Mouse (Mus musculus): ENCODE results near the gene Nfx1. TPM values are rescaled to one million over a fixed set of nuclear protein-coding genes. Genes with fewer than 3 reads are reported as not detected.
A peak's percentile ranks its signal among the peaks of the same experiment; 100 is the strongest.

The Nfx1 gene
- polyA plus RNA-seq, 1 experiment from 2014 or later = 104 TPM

DNA sequence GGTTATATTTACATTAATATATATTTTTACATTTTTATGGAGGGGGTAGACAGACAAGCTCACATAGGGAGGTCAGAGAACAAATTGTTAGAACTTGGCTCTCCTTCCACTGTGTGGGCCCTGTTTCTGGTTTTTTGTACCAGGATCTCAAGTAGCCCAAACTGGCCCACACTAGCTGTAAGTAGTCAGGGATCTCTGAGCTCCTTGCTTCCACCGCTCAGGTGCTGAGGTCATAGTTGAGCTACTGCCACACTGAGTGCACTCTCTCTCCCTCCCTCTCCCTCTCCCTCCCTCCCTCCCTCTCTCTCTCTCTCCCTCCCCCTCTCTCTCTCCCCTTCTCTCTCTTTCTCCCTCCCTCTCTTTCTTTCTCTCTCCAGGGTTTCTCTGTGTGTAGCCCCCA, 85.5 kb downstream of the Nfx1 start:
- Histone ChIP-seq H3K36me3 (replicated peaks) (no peaks in the 10 kb centered on the region), H3K9me3 (no peaks in the 10 kb centered on the region), H3K27ac (no peak overlapping the region), H3K9ac (no peak overlapping the region), H3K4me2 (no peak overlapping the region), H3K4me1 (no peaks in the 10 kb centered on the region), H3K27me3 (no peaks in the 10 kb centered on the region), H3K4me3 (replicated peaks) (no peak overlapping the region)
- WGBS = 47% methylated on average over 1 of the region's 1 CpGs
- no peak for ATAC-seq (ENCODE audit: low FRiP score)

DNA sequence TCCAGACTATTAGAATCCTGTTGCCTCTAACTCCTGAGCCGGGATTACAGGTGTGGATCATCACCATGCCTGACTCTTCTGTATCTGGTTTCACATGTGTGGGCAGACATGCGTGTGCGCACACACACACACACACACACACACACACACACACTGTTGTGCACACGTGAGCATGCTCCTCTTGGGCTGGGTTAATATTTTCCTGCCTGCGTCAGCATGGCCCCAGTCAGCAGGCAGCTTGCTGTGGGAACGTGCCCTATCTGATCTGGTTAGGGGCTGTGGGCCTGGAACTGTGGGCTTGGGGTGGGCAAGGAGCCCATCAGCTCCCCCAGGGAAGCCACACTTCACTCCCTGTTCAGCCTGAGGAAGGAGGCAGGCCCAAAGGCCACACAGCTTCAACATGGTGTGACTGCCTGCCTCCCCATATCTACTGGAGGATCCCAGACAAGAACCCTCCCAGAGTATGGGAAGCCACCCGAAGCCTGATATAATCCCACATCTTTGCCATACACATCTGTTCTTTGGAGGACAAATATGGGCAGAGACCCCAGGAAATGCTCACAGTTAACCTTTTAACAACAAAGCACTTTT, 86.1 kb downstream of the Nfx1 start:
- H3K27ac ChIP-seq = no peak overlapping the region
- no peak overlapping the region for H3K4me2 ChIP-seq
- H3K9me3 ChIP-seq = no peaks in the 10 kb centered on the region
- H3K27me3 ChIP-seq = peaks cover under 1% of the 10 kb centered on the region; the same call in 1 of the 2 replicates
- H3K4me3 ChIP-seq (replicated peaks) = no peak overlapping the region
- no peak for ATAC-seq (ENCODE audit: low FRiP score)
- H3K9ac ChIP-seq = no peak overlapping the region
- H3K36me3 ChIP-seq (replicated peaks) = no peaks in the 10 kb centered on the region
- H3K4me1 ChIP-seq = no peaks in the 10 kb centered on the region
- 71% methylated on average over 7 of the region's 7 CpGs for WGBS

DNA sequence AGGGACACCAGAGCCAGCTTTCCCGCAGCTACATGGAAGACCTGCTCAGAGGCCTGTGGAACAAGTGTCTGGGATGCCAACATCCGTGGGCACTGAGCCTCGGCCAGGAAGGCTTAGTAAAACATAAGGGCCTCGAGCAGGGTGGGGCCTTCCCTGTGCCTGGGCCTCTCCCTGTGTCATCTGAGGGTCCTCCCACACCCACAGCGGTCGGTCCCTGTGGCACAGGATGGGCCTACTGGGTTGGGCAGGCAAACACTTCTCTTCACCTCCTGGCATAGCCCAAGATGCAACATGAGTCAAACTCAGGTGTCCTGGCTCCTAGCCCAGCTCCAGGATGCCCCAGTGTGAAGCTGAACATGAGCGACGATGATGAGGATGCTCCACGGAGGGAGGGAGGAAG, 86.7 kb downstream of the Nfx1 start:
- 76% methylated on average over 6 of the region's 9 CpGs for WGBS
- H3K4me3 ChIP-seq (replicated peaks) = no peak overlapping the region
- no peaks in the 10 kb centered on the region for H3K36me3 ChIP-seq (replicated peaks)
- no peak overlapping the region for H3K9ac ChIP-seq
- H3K9me3 ChIP-seq = no peaks in the 10 kb centered on the region
- H3K4me2 ChIP-seq = no peak overlapping the region
- no peak for ATAC-seq (ENCODE audit: low FRiP score)
- peaks cover 3% of the 10 kb centered on the region; the same call in 1 of the 2 replicates for H3K27me3 ChIP-seq
- H3K4me1 ChIP-seq = no peaks in the 10 kb centered on the region
- H3K27ac ChIP-seq = no peak overlapping the region

- no peak for ATAC-seq (ENCODE audit: low FRiP score)
- no peak overlapping the region for H3K27ac ChIP-seq
- 68% methylated on average over 3 of the region's 3 CpGs for WGBS
These were observed 92.6 kb downstream of the Nfx1 start for GRCm38 (mm10) chr4:41063351-41063750.

GRCm38 (mm10) chr4:41063894-41064673, 93.4 kb downstream of the Nfx1 start:
- H3K9ac ChIP-seq = no peak overlapping the region
- no peak overlapping the region for H3K27ac ChIP-seq
- no peaks in the 10 kb centered on the region for H3K9me3 ChIP-seq
- WGBS = 20% methylated on average over 16 of the region's 16 CpGs
- no peaks in the 10 kb centered on the region for H3K4me1 ChIP-seq
- no peak for ATAC-seq (ENCODE audit: low FRiP score)
- H3K4me2 ChIP-seq = peak overlapping the region; percentile 31
- no peaks in the 10 kb centered on the region for H3K36me3 ChIP-seq (replicated peaks)
- no peak overlapping the region for H3K4me3 ChIP-seq (replicated peaks)
- H3K27me3 ChIP-seq = peaks cover 3% of the 10 kb centered on the region; the same call in 1 of the 2 replicates

More at GRCm38 (mm10) chr4:41063351-41063750, 92.6 kb downstream of the Nfx1 start:
- no peak overlapping the region for H3K9ac ChIP-seq
- H3K9me3 ChIP-seq = no peaks in the 10 kb centered on the region
- no peaks in the 10 kb centered on the region for H3K36me3 ChIP-seq (replicated peaks)
- H3K4me3 ChIP-seq (replicated peaks) = no peak overlapping the region
- H3K27me3 ChIP-seq = peaks cover 3% of the 10 kb centered on the region; the same call in 1 of the 2 replicates
- no peaks in the 10 kb centered on the region for H3K4me1 ChIP-seq
- no peak overlapping the region for H3K4me2 ChIP-seq

- Histone ChIP-seq H3K36me3 (replicated peaks) (no peaks in the 10 kb centered on the region), H3K9me3 (no peaks in the 10 kb centered on the region), H3K4me2 (no peak overlapping the region), H3K27me3 (peaks cover 3% of the 10 kb centered on the region; the same call in 1 of the 2 replicates), H3K9ac (no peak overlapping the region), H3K4me3 (replicated peaks) (no peak overlapping the region), H3K27ac (no peak overlapping the region), H3K4me1 (no peaks in the 10 kb centered on the region)
- ATAC-seq (ENCODE audit: low FRiP score) = no peak
- WGBS = 88% methylated on average over 4 of the region's 4 CpGs
These were observed 94.5 kb downstream of the Nfx1 start for GRCm38 (mm10) chr4:41065196-41065595.

- no peaks in the 10 kb centered on the region for H3K36me3 ChIP-seq (replicated peaks)
- 76% methylated on average over 14 of the region's 14 CpGs for WGBS
- ATAC-seq (ENCODE audit: low FRiP score) = no peak
- no peaks in the 10 kb centered on the region for H3K9me3 ChIP-seq
- no peak overlapping the region for H3K4me3 ChIP-seq (replicated peaks)
- H3K9ac ChIP-seq = no peak overlapping the region
- H3K4me2 ChIP-seq = no peak overlapping the region
- no peaks in the 10 kb centered on the region for H3K27me3 ChIP-seq
- H3K4me1 ChIP-seq = no peaks in the 10 kb centered on the region
- H3K27ac ChIP-seq = no peak overlapping the region
These were observed 101.1 kb downstream of the Nfx1 start for GRCm38 (mm10) chr4:41071500-41072429.

- no peak for ATAC-seq (ENCODE audit: low FRiP score)
- H3K9me3 ChIP-seq = no peaks in the 10 kb centered on the region
- H3K27me3 ChIP-seq = no peaks in the 10 kb centered on the region
- no peak overlapping the region for H3K4me3 ChIP-seq (replicated peaks)
- H3K27ac ChIP-seq = no peak overlapping the region
- 83% methylated on average over 12 of the region's 12 CpGs for WGBS
- no peak overlapping the region for H3K4me2 ChIP-seq
- H3K36me3 ChIP-seq (replicated peaks) = no peaks in the 10 kb centered on the region
- H3K9ac ChIP-seq = no peak overlapping the region
- no peaks in the 10 kb centered on the region for H3K4me1 ChIP-seq
These were observed 102.5 kb downstream of the Nfx1 start for GRCm38 (mm10) chr4:41073008-41073817.

DNA sequence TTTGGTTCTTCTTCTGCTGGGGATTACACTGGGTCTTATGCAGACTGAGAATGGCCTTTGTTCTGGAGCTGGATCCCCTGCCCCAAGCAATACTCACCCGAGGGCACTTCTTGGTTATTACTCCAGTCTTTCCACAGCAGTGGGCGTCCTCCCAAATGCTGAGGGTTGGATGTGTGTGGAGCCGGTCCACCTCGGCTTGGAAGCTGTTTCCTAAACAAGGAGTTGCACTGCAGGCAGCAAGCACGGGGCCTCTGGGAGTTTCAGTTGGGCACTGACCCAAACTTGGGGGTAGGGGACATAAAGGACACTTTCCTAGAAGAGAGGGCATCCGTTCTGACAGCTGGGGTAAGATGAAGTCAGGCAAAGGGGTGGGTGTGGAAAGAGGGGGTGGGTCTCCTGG, 103.8 kb downstream of the Nfx1 start:
- no peak overlapping the region for H3K27ac ChIP-seq
- H3K4me1 ChIP-seq = no peaks in the 10 kb centered on the region
- no peaks in the 10 kb centered on the region for H3K9me3 ChIP-seq
- H3K4me3 ChIP-seq (replicated peaks) = no peak overlapping the region
- H3K9ac ChIP-seq = no peak overlapping the region
- H3K27me3 ChIP-seq = no peaks in the 10 kb centered on the region
- 84% methylated on average over 6 of the region's 6 CpGs for WGBS
- ATAC-seq (ENCODE audit: low FRiP score) = no peak
- no peaks in the 10 kb centered on the region for H3K36me3 ChIP-seq (replicated peaks)
- no peak overlapping the region for H3K4me2 ChIP-seq
